Mouse (Mus musculus) C2C12 (cell line): Measurements from ENCODE around the gene Efnb1.

Experiments used
- CEBPB ChIP-seq: IDR thresholded peaks from one replicate; pipeline ENCODE4 v1.6.1; 2011; ENCODE audit warnings: low read depth, mild to moderate bottlenecking, control low read depth, moderate library complexity
- CTCF ChIP-seq: IDR thresholded peaks from one replicate; pipeline ENCODE4 v1.5.1; 2011; ENCODE audit not compliant: control insufficient read depth, insufficient read depth, insufficient read length
- MAX ChIP-seq: IDR thresholded peaks from one replicate; pipeline ENCODE4 v1.6.1; 2011; ENCODE audit warnings: mild to moderate bottlenecking, control low read depth
- MYOD1 ChIP-seq: IDR thresholded peaks from one replicate; pipeline ENCODE4 v1.6.1; 2011; ENCODE audit warnings: low read depth; ENCODE audit not compliant: control insufficient read depth, insufficient read length
- MYOG ChIP-seq: IDR thresholded peaks from one replicate; pipeline ENCODE4 v1.6.1; 2011; ENCODE audit not compliant: control insufficient read depth, insufficient read length; ENCODE audit errors: extremely low read depth
- USF1 ChIP-seq: IDR thresholded peaks from one replicate; pipeline ENCODE4 v1.6.1; 2011; ENCODE audit warnings: low read depth, mild to moderate bottlenecking, control low read depth, moderate library complexity

DNA sequence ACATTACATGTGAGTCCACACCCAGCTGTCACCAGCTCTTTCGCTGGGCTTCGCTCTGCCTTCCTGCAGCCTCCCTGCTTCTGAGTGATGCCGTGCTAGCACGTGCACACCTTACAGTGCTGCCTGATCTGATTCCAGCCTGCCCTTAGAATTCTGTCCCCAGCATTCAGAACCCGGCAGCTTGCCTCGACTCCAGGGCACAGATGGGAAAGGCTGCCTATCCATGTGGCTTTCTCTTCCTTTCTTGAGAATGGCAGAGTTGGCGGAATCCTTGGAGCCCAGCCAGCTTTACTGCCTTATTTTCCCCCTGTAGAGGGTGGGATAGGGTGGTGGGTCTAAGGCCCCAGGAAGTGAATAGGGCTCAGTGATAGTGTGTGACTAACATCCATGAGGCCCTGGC is 9.6 kb downstream of the Efnb1 start:
- TF ChIP-seq CTCF = no peak
- no peak for TF ChIP-seq CEBPB
- no peak for TF ChIP-seq MAX
- TF ChIP-seq MYOG = no peak
- no peak for TF ChIP-seq MYOD1
- no peak for TF ChIP-seq USF1
